Mouse (Mus musculus) ES-Bruce4 (cell line): ENCODE measurements around the gene Pogz.

Experiments
- CTCF ChIP-seq: IDR thresholded peaks from one replicate; pipeline ENCODE4 v1.8.1; 2011; ENCODE audit warnings: low read depth, low read length
- EP300 ChIP-seq: IDR thresholded peaks from 2 replicates; pipeline ENCODE4 v1.6.1; 2011; ENCODE audit warnings: low read depth, low read length; ENCODE audit not compliant: insufficient read depth
- POLR2A ChIP-seq: IDR thresholded peaks from one replicate; pipeline ENCODE4 v1.8.1; 2011; ENCODE audit warnings: low read length; ENCODE audit not compliant: insufficient read depth

DNA sequence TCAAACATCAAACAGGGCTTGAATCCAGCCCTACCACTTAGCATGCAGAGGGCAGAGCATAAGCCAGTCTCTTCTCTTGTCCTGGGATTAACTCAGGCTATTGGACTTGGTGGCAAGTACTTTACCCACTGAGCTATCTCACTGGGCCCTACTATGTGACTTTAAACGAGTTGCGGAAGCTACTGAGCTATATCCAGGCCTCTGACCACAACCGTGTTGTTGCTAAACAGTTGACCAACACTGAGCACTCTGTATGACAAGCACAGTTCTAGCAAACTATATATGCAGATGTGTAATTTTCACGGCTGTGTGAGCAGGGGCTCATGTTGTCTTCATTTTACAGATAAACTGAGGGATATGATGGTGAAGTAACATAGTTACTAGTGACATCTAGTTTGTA, 22.7 kb upstream of the Pogz start:
- TF ChIP-seq EP300 (no peak), CTCF (no peak), POLR2A (no peak)
